Mouse (Mus musculus): ENCODE results near the gene Inca1.

- TF ChIP-seq GATA1 (IDR thresholded peaks at IDR 0.05; ENCODE audit: low read length) (no peak), TAL1 (IDR thresholded peaks at IDR 0.05; ENCODE audit: low read length) (no peak)
Observed at GRCm38 (mm10) chr11:70647716-70648420, 52.1 kb downstream of the Inca1 start.

Measured in erythroblast, embryonic 14.5 days (primary cell).